Mouse (Mus musculus): ENCODE results near the gene Cgref1.
A peak's percentile ranks its signal among the peaks of the same experiment; 100 is the strongest.

The Cgref1 gene

DNA sequence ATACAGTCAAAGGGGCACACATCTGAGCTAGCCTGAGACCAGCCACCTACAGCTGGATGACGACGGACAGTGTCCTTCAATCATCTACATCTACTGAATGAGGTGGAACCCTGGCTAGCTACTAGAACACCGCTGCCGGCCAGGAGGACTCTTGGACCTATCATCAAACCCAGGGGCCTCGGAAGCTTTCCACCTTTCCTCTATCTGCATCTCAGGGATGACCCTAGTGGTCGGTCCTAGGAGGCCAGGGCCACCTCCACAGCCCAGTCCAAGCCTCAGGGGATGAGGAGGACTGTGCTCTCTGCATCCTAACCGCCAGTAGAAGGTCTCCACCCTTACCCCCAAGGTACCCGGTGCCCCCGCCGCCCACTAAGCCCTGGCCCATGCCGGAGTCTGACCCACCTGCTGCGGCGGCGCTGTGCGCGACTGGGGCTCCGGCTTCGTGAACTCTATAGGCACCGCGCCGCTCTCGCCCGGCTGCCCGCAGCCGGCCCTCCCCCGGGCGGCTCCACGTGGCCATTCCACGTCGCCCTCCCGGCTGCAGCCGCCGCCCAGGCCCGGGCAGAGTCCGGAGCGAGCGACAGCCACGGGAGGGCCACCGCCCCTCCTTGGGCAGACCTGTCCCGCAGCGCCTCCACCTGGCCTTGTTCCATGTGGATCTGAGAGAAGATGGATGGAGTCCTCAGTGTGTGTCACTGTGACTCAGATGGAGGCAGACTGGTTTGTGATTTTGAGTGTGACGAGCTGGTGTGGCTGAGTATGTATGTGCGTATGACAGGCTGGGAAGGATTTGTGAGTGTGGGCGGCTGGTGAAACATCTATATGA is at the start of gene Cgref1:
TSS of gene Cgref1 (minus strand) at position 636 of the 826 bp plus-strand sequence.
- peak; percentile 46 for DNase-seq

DNA sequence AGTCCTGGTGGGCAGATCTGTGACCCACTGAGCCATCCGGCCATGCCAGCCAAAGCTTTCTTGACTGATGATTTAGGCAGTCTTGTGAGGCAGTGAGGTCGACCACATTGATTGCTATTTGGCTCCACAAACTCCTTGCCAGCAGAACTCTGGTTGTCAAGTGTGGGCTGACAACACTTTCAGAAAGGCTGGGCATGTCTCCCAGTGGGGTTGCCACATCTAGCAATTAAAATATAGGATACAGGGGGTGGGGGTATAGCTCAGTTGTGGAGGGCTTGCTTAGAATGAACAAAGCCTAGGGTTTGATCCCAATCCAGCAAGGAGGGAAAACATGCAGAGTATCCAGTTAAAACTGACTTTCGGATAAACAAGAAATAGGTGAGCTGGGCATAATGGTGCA is 48.7 kb upstream of the Cgref1 start:
- DNase-seq, result no peak

DNA sequence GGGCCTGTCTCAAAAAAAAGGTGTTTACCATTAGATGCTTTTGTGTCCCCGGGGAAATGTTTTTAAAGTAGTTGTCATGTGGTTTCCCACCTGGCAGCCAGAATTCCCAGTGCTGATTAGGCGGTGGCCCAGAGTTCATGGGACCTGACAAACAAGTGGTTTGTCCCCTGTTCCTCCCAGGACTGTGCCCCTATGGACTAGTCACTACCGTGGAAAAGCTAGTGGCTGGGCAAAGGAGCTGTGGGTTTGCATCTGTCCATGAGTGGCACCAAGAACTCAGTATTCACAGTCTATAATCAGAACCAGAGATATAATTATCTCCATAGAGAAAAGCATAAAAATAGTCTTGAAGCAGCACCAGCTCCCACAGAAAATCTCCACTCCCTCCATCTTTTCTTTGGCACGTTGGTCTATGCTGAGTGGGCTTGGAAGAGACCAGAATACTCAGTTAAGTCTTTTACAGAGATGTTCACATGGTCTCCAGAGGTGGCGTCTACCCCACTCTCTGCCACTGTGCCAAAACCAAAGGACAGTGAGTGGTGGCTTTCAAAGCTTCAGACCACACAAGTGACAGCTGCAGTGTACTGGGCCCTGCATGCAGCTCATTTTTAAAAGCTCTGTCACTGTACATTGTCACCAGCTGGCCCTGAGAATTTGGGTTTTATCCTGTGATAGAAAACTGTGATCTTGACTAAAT is 47.7 kb upstream of the Cgref1 start:
- DNase-seq, result no peak

- DNase-seq, result no peak
Observed at GRCm38 (mm10) chr5:30982357-30982756, 37.0 kb upstream of the Cgref1 start.

DNA sequence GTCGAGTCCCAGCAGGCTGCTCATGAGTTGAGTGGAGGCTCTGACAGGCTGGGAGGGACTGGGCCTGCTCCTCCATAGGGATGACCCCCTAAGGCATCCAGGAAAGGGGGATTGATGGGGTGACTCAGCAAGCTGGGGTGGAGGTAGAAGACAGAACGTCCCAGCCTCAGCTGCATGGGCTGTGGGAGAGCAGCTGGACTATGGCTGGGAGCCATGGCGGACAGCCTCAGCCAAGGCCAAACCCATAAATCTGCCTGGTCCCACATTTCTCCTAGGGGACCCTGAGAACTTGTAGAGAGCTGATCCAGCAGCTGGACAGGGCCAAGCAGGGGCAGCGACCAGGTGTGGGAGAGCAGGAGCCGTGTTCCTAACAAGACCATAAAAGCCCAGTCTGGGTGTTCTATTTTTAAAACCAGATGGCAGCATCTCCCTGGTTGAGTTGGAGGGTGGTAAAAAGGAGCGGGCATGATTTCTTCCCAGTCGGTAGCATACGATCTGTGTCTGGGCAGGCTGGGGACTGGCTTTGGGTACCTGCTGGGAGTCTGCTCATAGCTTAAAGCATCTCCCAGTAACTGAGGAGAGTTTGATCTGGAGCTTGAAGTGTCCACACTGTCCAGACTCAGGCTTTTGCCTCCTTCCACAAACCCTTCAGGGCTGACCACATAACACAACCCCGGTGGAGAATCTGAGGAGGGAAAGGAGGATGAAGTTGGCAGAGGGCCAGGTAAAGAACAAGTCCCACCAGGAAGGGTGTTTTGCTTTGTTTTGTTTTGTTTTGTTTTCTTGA is 29.7 kb upstream of the Cgref1 start:
- DNase-seq, result no peak

DNA sequence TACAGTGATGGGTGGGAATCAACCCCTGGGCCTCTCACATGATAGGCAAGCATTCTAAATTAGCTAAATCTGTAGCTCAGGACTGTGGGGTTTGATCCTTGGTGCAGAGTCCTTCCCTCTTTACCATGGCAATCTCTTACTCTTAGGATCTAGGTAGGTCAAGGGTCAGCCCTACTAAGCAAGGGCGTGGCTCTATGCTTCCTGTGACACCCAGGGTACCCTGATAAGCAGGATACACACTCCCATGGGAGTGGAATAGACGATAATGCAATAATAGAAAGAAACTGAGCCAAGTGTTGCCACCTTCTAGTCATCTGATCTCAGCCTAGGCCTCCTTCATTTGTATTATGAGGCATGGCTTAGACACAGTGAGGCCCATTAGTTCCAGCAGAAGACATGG is 24.0 kb upstream of the Cgref1 start:
- DNase-seq, result no peak

GRCm38 (mm10) chr5:30968416-30968815 is 23.0 kb upstream of the Cgref1 start, which contains the start of gene Tcf23:
Gene Tcf23 (plus strand): TSS chr5:30968662.
- no peak for DNase-seq

DNA sequence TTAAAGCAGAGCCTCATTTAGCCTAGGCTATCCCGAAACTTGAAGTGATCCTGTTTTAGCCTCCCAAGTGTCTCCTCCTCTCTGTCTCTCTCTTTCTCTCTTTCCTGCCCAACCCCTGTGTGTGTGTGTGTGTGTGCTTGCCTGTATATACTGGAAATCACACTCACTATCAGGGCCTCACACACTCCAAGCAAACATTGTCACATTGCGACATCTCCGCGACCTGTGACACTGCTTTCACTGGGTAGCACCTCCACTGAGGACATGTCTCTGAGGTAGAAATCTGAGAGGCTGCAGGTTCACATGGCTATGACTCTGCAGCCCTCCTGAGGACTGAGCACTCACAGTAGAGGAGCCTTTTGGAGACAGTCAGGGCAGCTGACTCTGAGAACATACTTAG is 20.8 kb upstream of the Cgref1 start:
- DNase-seq, result no peak

DNA sequence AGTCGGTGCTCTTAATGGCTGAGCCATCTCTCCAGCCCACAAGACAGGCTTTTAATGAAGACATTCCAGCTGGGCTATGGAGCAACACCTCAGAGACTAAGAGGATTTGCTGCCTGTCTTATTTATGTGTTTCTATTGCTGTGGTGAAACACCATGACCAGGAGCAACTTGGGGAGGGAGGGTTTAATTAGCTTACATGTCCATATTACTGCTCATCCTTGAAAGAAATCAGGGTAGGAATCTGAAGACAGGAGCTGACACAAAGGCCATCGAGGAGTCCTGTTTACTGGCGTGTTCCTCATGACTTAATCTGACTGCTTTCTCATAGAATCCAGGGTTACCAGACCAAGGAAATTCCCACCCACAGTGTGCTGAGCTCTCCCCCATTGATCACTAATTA is 18.5 kb upstream of the Cgref1 start:
- DNase-seq, result no peak

DNA sequence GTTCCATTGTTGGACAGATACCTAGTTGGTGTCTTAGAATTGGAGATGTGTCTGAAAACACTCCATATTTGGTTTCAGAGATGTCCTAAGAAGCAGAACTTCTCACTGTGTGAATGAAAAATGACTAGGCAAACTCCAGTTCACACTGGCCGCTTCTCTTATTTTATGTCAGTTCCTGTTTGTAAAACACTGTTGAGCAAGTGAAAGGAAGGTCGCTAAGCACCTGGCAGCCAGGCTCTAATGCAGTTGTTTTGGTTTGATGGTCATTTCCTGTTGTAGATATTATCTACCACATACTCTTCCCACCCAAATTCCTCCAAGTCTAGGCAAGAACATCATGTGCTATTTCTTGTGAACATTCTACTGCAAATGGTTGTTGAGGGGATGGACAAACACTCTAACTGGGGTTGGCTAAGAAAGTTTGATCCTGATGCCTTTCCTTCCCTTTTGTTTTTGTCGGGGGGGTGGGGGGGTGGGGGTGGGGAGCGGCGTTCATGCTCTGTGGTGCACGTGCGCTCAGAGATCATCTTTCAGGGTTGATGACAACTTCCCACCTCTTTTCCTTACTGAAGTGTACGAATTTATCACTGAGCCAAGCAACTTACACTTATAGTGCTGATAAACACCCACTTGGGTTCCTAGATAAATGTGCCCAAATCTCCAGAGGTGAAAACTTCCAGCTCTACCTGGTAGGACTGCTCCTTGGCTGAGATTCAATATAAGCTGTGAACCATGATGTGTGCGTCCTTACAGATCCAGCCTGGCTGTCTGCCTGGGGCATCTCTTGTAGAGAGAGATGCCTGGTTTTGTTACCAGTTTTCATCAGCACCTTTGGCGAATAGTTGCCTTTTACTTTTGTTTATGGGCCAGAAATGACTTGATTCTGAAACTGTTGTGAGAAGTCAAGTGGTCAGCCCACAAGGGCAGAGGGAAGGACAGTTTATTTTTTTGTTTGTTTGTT is 16.4 kb upstream of the Cgref1 start:
- DNase-seq, result peak; percentile 24

DNA sequence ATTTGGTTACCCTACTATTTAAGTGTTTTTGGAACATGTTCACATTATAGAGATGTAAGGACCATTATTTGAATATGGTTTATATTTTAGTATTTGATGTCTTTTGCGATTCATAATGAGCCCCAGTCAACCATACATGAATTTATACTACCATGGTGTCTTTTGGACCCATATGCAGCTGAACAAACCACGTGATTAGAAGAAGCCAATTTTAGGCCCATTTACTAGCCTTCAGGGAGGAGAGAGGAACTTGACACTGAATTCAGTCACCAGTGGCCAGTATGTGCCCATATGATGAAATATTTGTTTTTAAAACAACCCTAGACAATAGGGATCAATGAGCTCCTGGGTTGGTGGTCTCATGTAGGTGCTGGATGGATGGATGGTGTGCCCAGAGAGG is 15.4 kb upstream of the Cgref1 start:
- DNase-seq, result no peak

DNA sequence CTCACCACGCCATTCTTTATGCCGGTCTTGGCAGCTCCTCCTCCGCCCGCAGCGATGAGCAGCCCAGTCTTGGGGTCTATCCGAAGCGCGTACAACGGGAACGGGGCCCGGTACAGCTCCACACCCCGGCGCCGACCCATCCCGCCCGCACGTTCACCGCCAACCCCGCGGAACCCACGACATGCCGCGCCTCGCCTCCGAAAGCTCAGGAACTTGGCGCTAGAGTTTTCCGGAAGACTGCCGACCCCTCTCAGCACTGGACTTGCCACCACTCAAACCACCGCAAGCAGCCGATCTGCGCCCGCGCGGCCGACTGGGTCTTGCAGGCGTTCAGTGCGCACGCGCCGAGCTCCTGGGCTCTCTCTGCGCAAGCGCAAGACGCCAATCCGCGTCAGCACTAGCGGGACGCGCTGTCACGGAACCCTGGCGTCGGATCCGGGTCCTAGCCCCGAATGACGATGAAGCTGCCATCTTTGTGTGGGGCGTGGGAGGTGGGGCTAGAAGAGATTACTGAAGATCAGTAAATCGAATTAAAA is 14.6 kb upstream of the Cgref1 start, which contains the start of gene Preb:
TSS of gene Preb (minus strand) at position 396 of the 536 bp plus-strand sequence.
- peak; percentile 99 for DNase-seq

DNA sequence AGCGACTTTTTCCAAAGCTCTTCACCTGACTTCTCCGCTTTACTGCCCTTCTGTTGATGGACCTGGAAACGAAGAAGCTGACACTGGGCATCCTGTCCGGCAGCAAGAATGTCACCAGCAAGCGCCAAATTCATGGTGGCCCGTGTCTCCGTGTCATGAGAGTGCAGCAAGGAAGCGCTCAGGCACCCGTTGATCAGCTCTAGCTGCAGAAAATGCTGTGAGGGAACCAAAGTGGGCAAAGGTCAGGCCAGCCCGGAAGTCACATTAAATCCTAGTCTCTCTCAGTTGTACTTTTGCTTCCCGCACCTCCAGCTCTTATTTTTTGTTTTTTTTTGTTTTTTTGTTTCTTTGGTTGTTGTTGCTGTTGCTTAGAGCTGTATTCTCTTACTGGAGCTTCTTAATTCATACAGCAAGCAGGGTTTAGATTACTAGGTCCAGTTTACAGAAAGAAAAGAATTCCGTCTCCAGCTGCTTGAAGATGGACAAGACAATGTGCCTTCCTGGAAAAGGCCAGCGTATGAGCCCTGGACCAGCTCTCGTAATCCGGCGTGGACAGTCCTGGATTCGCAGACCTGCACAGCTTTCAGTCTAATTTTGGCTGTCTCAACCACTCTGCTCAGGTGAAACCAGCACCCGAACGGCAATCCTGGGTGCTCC is 13.9 kb upstream of the Cgref1 start:
- DNase-seq, result no peak

- DNase-seq, result no peak
Observed at GRCm38 (mm10) chr5:30957891-30958290, 12.5 kb upstream of the Cgref1 start.

DNA sequence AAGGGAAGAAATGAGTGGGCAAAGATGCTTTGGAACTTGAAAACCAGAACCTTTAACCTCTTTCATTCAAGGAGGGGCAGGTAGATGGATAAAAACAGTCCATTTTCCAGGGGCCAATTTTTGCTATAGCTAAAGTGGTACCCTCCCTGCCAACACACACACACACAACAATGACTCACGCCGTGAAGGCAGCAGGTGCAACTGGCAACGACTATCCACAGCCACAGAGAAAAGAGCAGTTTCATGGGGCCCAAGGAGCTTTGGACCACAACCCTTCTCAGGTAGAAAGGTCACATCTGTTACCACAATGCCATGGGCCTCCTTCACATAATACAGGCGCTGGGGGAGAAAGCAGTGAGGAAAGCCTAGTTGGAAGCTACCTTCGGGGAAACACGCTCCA is 10.4 kb upstream of the Cgref1 start:
- DNase-seq, result no peak

- no peak for DNase-seq
Observed at GRCm38 (mm10) chr5:30954556-30954955, 9.2 kb upstream of the Cgref1 start.

DNA sequence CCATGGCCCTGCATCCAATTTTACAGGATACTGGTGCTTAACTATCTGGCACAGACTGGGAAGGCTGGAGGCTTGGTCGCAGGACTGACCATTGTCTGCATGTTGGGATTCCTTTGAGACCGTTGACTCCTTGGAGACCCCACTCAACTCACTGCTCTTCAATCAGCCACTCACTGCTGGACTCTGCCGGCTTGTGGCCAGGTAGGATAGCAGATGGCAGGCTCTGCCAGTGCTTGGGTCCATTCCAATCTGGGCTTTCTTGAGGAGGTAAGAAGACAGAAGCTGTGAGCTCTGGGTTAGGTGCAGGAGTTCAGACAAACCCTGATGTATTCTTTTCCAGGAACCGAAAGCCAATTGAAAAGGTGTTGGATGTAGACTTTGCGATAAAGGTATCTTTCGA is 8.7 kb upstream of the Cgref1 start:
- no peak for DNase-seq

DNA sequence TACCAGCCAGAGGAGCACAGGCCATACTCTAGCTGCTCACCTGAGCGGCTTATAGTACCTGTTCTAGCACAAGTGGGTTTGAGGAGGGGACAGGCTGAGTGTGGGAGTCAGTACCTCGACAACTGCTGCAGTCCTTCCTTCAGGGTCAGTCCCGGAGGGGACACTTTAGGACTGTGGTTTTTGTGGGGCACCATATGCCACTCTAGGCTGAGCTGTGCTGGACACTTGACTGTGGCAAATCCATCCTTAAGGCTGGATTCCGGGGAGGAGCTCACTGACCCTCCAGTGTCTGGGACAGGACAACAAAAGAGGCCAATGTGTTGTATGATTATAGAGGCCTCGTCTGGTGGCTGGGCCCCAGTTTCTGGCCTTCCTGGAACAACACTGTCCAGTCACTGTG is 7.2 kb upstream of the Cgref1 start:
- DNase-seq, result no peak

- DNase-seq, result no peak
Observed at GRCm38 (mm10) chr5:30951706-30952105, 6.3 kb upstream of the Cgref1 start.

DNA sequence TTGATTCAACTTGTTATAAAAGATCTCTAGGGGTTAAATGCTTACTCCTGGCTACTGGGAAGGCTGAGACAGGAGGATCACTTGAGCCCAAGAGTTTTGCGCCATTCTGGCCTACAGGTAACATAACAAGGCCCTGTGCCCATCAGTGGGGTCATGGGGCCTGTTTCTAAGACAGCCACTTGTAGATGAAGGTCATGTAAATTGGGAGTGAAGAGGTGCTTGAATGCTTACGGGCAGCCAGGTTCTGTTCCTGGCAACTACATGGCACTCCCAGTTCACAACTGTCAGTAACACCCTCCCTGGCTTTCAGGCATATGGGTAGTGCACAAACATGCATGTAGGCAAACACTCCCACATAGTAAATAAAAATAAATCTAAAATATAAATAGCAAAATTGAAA is 5.5 kb upstream of the Cgref1 start:
- DNase-seq, result no peak

DNA sequence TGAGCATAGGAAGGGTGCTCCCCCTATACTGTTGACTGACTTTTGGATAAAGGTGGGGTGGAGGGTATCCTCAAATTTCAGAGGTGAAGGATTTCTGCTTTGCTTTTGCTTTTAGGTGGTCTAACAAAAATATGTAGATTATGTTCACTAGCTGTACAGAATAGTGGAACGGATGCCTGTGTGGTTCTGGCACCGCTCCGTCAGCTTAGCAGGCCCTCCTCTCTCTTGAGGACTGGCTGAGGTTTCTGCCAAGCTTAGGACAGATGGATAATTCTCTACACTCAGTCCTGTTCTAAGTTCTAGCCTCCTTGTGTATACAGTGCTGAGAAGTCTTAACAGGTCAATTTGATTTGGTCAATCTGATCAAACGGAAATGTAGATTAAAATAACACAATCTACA is 5.1 kb upstream of the Cgref1 start:
- DNase-seq, result no peak

All from thymus, postnatal 14 days (tissue).